Mouse (Mus musculus): Measurements from ENCODE around the gene Atg4a. TPM values are rescaled to one million over a fixed set of nuclear protein-coding genes. Genes with fewer than 3 reads are reported as not detected.
A peak's percentile ranks its signal among the peaks of the same experiment; 100 is the strongest.

Gene Atg4a
- total RNA-seq, 2 experiments from 2014 or later = 8.5 to 13.1 TPM

DNA sequence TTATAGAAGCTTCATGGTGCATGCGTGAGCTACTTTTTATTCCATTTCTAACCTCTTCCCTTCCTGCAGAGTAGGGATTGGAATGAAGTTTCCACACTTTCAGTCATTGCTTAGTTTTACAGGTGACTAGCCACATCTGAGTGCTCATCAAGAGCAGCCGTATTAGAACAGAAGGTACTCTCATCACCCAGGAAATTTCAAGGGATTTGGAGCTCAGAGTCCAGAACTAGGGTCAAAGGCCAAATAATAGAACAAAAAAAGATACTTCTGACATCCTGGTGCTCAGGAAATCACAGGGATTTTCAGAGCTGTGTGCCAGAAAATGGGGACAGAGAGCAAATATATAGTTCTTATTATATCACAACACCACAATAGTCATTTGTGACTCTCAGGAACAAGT, 28.5 kb downstream of the Atg4a start:
- DNase-seq (ENCODE audit: low spot score in 2 of 2) = no peak
- Histone ChIP-seq H3K27ac (peak overlapping the region; percentile 23; the same call in 1 of the 2 replicates), H3K4me3 (no peak overlapping the region)
- TF ChIP-seq CTCF (conservative IDR thresholded peaks at IDR 0.05) = no peak

DNA sequence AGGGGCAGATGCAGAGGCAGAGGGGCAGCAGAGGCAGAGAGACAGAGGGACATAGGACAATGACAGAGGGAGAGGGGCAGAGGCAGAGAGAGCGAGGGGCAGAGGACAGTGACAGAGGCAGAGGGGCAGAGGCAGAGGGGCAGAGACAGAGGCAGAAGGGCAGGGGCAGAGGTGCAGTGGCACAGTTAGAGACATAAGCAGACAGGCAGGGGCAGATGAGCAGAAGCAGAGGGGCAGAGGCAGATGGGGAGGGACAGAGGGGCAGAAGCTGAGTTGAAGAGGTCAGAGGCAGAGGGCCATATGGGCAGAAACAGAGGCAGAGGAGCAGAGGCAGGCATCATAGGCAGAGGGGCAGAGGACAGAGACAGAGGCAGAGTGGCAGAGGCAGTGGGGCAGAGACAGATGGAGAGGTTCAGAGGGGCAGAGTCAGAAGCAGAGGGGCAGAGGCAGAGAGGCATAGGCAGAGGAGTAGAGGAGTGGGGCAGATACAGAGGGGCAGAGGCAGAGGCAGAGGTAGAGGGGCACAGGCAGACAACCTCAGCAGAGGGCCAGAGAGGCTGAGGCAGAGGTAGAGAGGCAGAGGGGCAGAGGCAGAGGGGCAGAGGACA, 40.3 kb downstream of the Atg4a start:
- no peak overlapping the region for H3K4me3 ChIP-seq
- no peak for DNase-seq (ENCODE audit: low spot score in 2 of 2)
- TF ChIP-seq CTCF (conservative IDR thresholded peaks at IDR 0.05) = no peak
- H3K27ac ChIP-seq = no peak overlapping the region

DNA sequence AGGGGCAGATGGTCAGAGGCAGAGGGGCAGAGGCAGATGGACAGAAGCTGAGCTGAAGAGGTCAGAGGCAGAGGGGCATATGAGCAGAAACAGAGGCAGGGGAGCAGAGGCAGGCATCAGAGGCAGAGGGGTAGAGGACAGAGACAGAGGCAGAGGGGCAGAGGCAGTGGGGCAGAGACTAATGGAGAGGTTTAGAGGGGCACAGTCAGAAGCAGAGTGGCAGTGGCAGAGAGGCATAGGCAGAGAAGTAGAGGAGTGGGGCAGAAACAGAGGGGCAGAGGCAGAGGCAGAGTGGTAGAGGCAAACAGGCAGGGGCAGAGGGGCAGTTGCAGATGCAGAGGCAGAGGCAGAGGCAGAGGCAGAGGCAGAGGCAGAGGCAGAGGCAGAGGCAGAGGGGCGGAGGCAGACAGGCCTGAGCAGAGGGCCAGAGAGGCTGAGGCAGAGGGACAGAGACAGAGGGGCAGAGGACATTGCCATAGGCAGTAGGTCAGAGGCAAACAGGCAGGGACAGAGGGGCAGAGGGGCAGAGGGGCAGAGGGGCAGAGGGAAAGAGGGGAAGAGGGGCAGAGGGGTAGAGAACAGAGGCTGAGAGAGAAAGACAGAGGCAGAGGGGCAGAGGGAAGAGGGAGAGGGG, 41.3 kb downstream of the Atg4a start:
- Histone ChIP-seq H3K4me3 (no peak overlapping the region), H3K27ac (no peak overlapping the region)
- TF ChIP-seq CTCF (conservative IDR thresholded peaks at IDR 0.05) = no peak
- no peak for DNase-seq (ENCODE audit: low spot score in 2 of 2)

DNA sequence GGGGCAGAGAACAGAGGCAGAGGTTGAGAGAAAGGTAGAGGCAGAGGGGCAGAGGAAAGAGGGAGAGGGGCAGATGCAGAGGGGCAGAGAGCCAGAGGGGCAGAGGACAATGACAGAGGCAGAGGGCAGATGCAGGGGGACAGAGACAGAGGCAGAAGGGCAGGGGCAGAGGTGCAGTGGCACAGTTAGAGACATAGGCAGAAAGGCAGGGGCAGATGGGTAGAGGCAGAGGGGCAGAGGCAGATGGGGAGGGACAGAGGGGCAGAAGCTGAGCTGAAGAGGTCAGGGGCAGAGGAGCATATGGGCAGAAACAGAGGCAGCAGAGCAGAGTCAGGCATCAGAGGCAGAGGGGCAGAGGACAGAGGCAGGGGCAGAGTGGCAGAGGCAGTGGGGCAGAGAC, 42.2 kb downstream of the Atg4a start:
- no peak for DNase-seq (ENCODE audit: low spot score in 2 of 2)
- H3K27ac ChIP-seq = no peak overlapping the region
- no peak overlapping the region for H3K4me3 ChIP-seq
- TF ChIP-seq CTCF (conservative IDR thresholded peaks at IDR 0.05) = no peak

DNA sequence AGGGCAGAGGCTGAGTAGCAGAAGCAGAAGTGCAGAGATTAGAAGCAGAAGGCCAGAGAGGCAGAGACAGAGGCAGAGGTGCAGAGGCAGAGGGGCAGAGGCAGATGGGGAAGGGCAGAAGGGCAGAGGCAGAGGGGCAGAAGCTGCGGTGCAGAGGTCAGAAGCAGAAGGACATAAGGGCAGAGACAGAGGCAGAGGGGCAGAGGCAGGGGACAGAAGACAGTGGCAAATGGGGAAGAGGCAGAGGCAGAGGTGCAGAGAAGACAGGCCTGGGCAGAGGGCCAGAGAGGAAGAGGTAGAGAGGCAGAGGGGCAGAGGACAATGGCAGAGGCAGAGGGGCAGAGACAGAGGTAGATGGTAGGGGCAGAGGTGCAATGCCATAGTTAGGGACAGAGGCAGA, 193.0 kb downstream of the Atg4a start:
- Histone ChIP-seq H3K27ac (no peak overlapping the region), H3K4me3 (no peak overlapping the region)
- TF ChIP-seq CTCF (conservative IDR thresholded peaks at IDR 0.05) = no peak
- no peak for DNase-seq (ENCODE audit: low spot score in 2 of 2)

DNA sequence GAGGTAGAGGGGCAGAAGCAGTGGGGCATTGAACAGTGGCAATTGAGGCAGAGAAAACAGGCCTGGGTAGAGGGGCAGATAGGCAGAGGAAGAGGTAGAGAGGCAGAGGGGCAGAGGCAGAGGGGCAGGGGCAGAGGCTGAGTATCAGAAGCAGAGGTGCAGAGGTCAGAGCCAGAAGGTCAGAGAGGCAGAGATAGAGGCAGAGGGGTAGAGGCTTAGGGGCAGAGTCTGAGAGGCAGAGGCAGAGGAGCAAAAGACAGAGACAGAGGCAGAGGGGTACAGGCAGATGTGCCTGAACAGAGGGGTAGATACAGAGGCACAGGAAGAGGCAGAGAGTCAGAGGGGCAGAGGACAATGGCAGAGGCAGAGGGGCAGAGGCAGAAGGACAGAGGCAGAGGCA, 193.6 kb downstream of the Atg4a start:
- H3K4me3 ChIP-seq = no peak overlapping the region
- no peak overlapping the region for H3K27ac ChIP-seq
- no peak for TF ChIP-seq CTCF (conservative IDR thresholded peaks at IDR 0.05)

DNA sequence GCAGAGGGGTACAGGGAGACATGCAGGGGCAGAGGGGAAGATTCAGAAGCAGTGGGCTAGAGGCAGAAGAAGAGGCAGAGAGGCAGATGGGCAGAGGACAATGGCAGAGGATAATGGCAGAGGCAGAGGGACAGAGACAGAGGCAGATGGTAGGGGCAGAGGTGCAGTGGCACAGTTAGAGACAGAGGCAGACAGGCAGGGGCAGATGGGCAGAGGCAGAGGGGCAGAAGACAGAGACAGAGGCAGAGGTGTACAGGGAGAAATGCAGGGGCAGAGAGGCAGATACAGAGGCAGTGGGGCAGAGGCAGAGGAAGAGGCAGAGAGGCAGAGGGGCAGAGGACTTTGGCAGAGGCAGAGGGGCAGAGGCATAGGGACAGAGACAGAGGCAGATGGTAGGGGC, 194.5 kb downstream of the Atg4a start:
- H3K4me3 ChIP-seq = no peak overlapping the region
- no peak overlapping the region for H3K27ac ChIP-seq
- no peak for TF ChIP-seq CTCF (conservative IDR thresholded peaks at IDR 0.05)
- DNase-seq (ENCODE audit: low spot score in 2 of 2) = no peak

More for the DNA sequence above, 193.6 kb downstream of the Atg4a start:
- DNase-seq (ENCODE audit: low spot score in 2 of 2) = no peak

DNA sequence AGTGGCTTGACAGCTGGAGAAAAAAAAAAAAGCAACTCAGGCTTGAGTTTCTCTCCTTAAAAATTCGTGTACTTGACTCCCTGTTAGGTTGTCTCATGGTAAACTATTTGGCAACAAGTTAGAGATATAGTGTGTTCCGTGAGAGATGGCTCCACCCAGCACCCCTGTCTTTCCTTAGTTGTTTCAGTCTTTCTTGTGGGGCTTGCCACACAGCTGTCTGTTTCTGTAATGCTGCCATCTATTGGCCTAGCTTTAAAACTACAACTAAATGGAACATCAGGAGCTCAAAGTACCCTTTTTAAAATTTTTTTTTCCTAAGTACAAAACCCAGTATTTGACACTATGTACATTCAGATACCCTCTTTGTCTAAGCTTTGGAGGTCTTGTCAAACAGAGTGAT, 200.0 kb downstream of the Atg4a start:
- Histone ChIP-seq H3K27ac (no peak overlapping the region), H3K4me3 (no peak overlapping the region)
- TF ChIP-seq CTCF (conservative IDR thresholded peaks at IDR 0.05) = peak; percentile 76
- no peak for DNase-seq (ENCODE audit: low spot score in 2 of 2)

DNA sequence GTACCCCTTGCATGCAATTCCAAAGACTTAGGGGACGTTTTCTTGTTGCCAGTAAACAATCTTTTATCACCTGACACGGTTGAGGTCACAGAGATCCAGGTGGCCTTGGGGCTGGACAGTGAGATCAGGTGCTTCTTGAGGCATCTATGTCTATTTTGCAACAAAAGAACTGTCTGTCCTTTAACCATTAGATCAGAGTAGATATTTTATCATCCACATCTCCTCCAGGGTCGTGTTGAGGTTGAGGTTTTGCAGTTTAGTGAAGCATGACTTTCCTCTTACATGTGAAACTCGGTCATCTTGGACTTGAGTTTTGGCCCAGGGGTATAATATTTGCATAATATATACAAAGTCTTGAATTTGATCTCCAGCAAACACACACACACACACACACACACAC, 200.9 kb downstream of the Atg4a start:
- no peak for TF ChIP-seq CTCF (conservative IDR thresholded peaks at IDR 0.05)
- no peak for DNase-seq (ENCODE audit: low spot score in 2 of 2)
- no peak overlapping the region for H3K27ac ChIP-seq
- H3K4me3 ChIP-seq = no peak overlapping the region

DNA sequence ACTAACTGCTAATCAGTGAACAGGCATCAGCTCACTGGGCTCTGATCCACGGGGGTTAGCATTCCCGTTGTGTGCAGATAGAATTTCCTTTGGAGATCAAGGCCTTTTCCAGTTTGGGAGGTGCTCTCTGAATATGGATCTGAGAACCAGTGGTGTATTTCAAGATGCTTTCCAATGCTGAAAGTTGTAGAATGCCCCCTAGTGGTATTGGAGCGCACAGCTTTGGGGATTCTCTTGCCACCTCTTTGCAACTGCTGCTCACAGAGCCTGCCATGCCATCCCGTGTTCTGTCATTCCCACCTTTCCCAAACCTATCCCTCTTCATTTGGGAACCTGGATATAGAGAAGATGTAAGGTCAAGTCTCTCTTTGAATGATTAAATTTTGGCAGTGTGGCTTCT, 201.5 kb downstream of the Atg4a start:
- peak; percentile 77 for TF ChIP-seq CTCF (conservative IDR thresholded peaks at IDR 0.05)
- no peak overlapping the region for H3K4me3 ChIP-seq
- no peak overlapping the region for H3K27ac ChIP-seq
- DNase-seq (ENCODE audit: low spot score in 2 of 2) = peak in 1 of 2 experiments; percentile 21

DNA sequence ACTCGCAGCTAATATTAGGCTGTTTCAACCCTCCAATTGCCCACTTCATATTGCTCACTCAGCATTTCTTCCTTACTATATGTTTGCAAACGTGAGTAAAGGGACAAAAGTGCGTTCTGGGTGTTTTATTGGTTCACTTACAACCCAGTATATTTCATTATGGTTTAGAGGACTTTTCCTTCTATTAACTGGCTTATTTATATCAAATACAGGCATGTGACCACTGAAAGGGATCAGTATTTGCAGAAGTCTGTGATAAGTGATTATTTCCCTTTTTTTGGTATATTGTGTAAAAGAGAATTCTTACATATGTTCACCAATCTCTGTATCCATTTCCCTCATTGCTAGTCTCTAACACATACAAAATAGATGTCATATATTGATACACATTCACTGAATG, 203.7 kb downstream of the Atg4a start:
- H3K27ac ChIP-seq = no peak overlapping the region
- DNase-seq (ENCODE audit: low spot score in 2 of 2) = no peak
- no peak for TF ChIP-seq CTCF (conservative IDR thresholded peaks at IDR 0.05)
- no peak overlapping the region for H3K4me3 ChIP-seq

DNA sequence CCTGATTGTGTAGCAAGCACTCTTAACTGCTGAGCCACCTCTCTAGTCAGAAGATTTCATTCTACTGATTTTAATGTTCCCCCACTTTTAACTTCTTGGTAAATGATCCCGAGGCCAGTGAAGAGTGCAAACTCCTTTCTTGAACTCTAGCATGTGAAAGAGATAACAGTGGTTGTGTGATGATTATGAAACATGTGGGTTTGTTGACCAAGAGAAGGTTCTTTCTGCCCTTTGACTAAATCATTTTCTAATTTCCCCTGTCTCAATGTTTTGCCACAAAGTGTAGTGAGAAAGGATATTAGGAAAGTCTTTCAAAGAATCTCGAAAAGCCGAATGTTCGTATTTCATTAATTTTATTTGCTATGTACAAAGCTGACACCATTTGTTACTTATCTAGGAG, 208.4 kb downstream of the Atg4a start:
- DNase-seq (ENCODE audit: low spot score in 2 of 2) = no peak
- Histone ChIP-seq H3K4me3 (no peak overlapping the region), H3K27ac (no peak overlapping the region)
- no peak for TF ChIP-seq CTCF (conservative IDR thresholded peaks at IDR 0.05)

DNA sequence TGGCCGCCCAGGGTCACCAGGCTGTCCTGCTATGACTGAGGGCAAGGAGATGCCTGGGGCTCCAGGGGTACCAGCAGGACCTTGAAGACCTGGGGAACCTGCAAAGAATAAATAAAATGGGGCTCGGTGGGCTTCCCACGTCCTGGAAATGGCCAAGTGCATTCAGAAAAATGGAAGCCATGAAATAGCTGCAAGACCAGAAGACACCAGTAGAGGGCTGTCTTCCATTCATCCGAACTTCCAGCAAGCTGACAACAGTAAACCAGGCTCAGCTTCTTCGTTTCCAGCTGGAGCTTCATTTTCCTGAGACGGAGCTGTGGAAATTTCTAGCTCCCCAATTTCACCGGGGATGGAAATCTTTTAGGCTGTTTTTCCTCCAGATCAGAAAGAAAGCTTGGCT, 218.6 kb downstream of the Atg4a start:
- peak; percentile 78 for TF ChIP-seq CTCF (conservative IDR thresholded peaks at IDR 0.05)
- no peak overlapping the region for H3K27ac ChIP-seq
- no peak overlapping the region for H3K4me3 ChIP-seq
- DNase-seq (ENCODE audit: low spot score in 2 of 2) = peak; percentile 5 to 33

DNA sequence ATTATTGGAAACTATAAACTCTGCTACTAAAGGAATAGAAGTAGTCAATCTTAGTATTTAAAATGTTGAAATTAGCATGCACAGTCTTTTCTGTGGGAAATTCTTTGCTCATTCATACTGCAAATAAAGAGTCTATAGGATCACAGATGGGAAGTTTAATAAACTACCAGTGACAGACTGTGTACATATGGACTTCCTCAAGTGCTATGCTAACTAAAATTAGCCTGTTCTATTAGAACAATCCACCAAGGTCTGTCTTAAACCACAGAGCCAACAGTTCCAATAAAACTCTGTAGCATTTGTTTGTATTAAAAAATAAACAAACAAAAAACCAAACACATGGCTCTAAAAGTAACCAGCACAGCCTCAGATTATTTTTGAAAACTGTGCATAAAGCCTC, 238.3 kb downstream of the Atg4a start:
- DNase-seq (ENCODE audit: low spot score in 2 of 2) = no peak
- Histone ChIP-seq H3K27ac (no peak overlapping the region), H3K4me3 (no peak overlapping the region)
- no peak for TF ChIP-seq CTCF (conservative IDR thresholded peaks at IDR 0.05)

Data from layer of hippocampus, adult 2 months (tissue).